Mouse (Mus musculus): ENCODE data around the gene Gm10337.
A peak's percentile ranks its signal among the peaks of the same experiment; 100 is the strongest.

GRCm38 (mm10) chr15:102508336-102508735 is 4.8 kb downstream of the Gm10337 start:
- TF ChIP-seq POLR2A (IDR thresholded peaks at IDR 0.05; ENCODE audit: insufficient read length, low read depth) (no peak), MYOD1 (IDR thresholded peaks at IDR 0.05; ENCODE audit: control insufficient read depth in 1 of 3, insufficient read length in 2 of 3, low read depth in 2 of 3) (no peak), E2F4 (IDR thresholded peaks at IDR 0.05; ENCODE audit: insufficient read depth) (no peak), POLR2AphosphoS2 (IDR thresholded peaks at IDR 0.05; ENCODE audit: insufficient read length, low read depth) (peak; percentile 66), USF1 (IDR thresholded peaks at IDR 0.05; ENCODE audit: low read depth) (no peak), SRF (IDR thresholded peaks at IDR 0.05; ENCODE audit: control insufficient read depth, insufficient read length, low read depth) (no peak), CEBPB (IDR thresholded peaks at IDR 0.05; ENCODE audit: insufficient read depth, poor library complexity, severe bottlenecking) (no peak), MYOG (IDR thresholded peaks at IDR 0.05; ENCODE audit: control insufficient read depth in 1 of 3, insufficient read depth in 1 of 3, insufficient read length in 2 of 3, low read depth in 2 of 3) (no peak), TCF3 (IDR thresholded peaks at IDR 0.05; ENCODE audit: insufficient read length, low read depth) (no peak), MAX (IDR thresholded peaks at IDR 0.05; ENCODE audit: low read depth) (no peak), TCF12 (IDR thresholded peaks at IDR 0.05; ENCODE audit: insufficient read depth, poor library complexity, severe bottlenecking) (no peak)
